Comparison of ENCODE assay signal across 18 mouse cellular contexts in genomic region chr2:59404022-59404421, GRCm38 (mm10).
"Had no signal": no experiment of that assay in that cellular context is flagged by ENCODE, and none has a peak within 500 bp of the region (broad histone marks: within the 10 kb centered on the region; RNA-seq: fewer than 3 reads in every experiment).

No protein-coding gene starts in this region.

- H3K4me1 ChIP-seq: liver, embryonic 13.5 days had no signal

- H3K36me3 ChIP-seq: liver, embryonic 13.5 days; midbrain, embryonic 12.5 days had no signal

- DNase-seq: kidney, adult 8-10 months; kidney, postnatal 10 days; layer of hippocampus, adult 9-11 months; liver, embryonic 13.5 days; lung, adult 2 months; lung, postnatal 14 days; lung, postnatal 4 days; retina, postnatal 1 day; right cerebral cortex, postnatal 25 days; spleen, adult 18-20 months; thymus, adult 2 months; thymus, postnatal 14 days; thymus, postnatal 4 days had no signal

- ATAC-seq: intestine, postnatal 0 days; midbrain, embryonic 16.5 days had no signal

- H3K9me3 ChIP-seq: liver, embryonic 13.5 days; midbrain, embryonic 12.5 days had no signal

- H3K4me2 ChIP-seq: liver, embryonic 13.5 days; midbrain, embryonic 12.5 days had no signal

- H3K27ac ChIP-seq: layer of hippocampus, adult 2 months; liver, embryonic 13.5 days; midbrain, embryonic 12.5 days had no signal

- H3K9ac ChIP-seq: liver, embryonic 13.5 days; midbrain, embryonic 12.5 days had no signal

- H3K4me3 ChIP-seq: layer of hippocampus, adult 2 months; liver, embryonic 13.5 days; midbrain, embryonic 12.5 days; myocyte had no signal

- H3K27me3 ChIP-seq: liver, embryonic 13.5 days; midbrain, embryonic 12.5 days had no signal
